8 mouse cellular contexts compared by ENCODE assay signal in the genomic region with DNA sequence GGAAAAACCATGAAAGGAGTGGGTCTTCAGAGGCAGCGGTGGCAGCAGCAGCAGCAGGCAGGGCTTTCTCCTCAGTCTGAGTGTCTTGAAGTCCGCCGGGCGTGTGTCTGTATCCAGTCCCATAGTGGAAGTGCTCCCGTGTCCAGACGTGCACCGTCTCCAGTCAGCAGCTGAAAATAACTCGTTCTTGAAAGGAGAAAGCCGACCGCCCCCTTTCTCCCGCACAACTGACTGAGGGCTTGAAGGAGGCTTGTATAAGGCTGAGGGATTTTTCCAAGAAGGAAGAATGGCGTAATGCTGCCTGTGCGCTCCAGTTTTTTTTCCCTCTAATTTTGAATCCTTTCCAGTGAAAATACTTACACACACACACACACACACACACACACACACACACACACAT. TPM values are rescaled to one million over a fixed set of nuclear protein-coding genes. Genes with fewer than 3 reads are reported as not detected.
DNase-seq lines count a peak whose midpoint lies in the region; ATAC-seq and TF ChIP-seq lines count a peak whose summit lies in the region.

A gene (minus strand): TSS at position 244 of the 400 bp plus-strand sequence.

- no peak for ATAC-seq in embryonic facial prominence, embryonic 13.5 days (ENCODE audit: insufficient number of reproducible peaks, insufficient read depth, low FRiP score, low TSS enrichment, low read depth)
- no peak for ATAC-seq in intestine, postnatal 0 days

- H3K4me1 ChIP-seq in embryonic facial prominence, embryonic 13.5 days = peaks cover 62% of the 10 kb centered on the region
- no peaks in the 10 kb centered on the region for H3K4me1 ChIP-seq in intestine, postnatal 0 days (replicated peaks; ENCODE audit: control insufficient read depth, insufficient read depth, low read length)

- H3K4me3 ChIP-seq in embryonic facial prominence, embryonic 13.5 days = peak within 1 kb of the TSS; percentile 21
- H3K4me3 ChIP-seq in intestine, postnatal 0 days (ENCODE audit: low read depth, low read length) = no peak within 1 kb of the TSS

- H3K27ac ChIP-seq in embryonic facial prominence, embryonic 13.5 days = peak within 1 kb of the TSS; percentile 77
- no peak within 1 kb of the TSS for H3K27ac ChIP-seq in intestine, postnatal 0 days (ENCODE audit: low read depth, low read length)

- no peaks in the 10 kb centered on the region for H3K36me3 ChIP-seq in embryonic facial prominence, embryonic 13.5 days
- no peaks in the 10 kb centered on the region for H3K36me3 ChIP-seq in intestine, postnatal 0 days (ENCODE audit: control insufficient read depth, insufficient read depth)

- peak; percentile 27 to 44 for DNase-seq in kidney, postnatal 4 days
- DNase-seq in kidney, adult 18-20 months = no peak
- peak; percentile 39 for DNase-seq in right cerebral cortex, postnatal 14 days
- DNase-seq in adrenal gland, adult 18-20 months (ENCODE audit: low spot score in 2 of 2) = no peak
- no peak for DNase-seq in gastrocnemius, adult 18-20 months (ENCODE audit: low spot score)
- no peak for DNase-seq in T-cell, adult 2 months (ENCODE audit: low spot score)

- 20% methylated on average over 13 of the region's 13 CpGs for WGBS in embryonic facial prominence, embryonic 13.5 days
- 42% methylated on average over 13 of the region's 13 CpGs for WGBS in intestine, postnatal 0 days

- H3K9me3 ChIP-seq in embryonic facial prominence, embryonic 13.5 days = no peaks in the 10 kb centered on the region
- H3K9me3 ChIP-seq in intestine, postnatal 0 days (ENCODE audit: control insufficient read depth) = no peaks in the 10 kb centered on the region

- TF ChIP-seq CTCF in intestine, postnatal 0 days (IDR thresholded peaks at IDR 0.05; ENCODE audit: low read depth) = no peak

- peaks cover 7% of the 10 kb centered on the region; the same call in 1 of the 2 replicates for H3K27me3 ChIP-seq in embryonic facial prominence, embryonic 13.5 days
- H3K27me3 ChIP-seq in intestine, postnatal 0 days (replicated peaks; ENCODE audit: control insufficient read depth, insufficient read depth, low read length) = no peaks in the 10 kb centered on the region

- H3K9ac ChIP-seq in embryonic facial prominence, embryonic 13.5 days = peak within 1 kb of the TSS; percentile 59
- no peak within 1 kb of the TSS for H3K9ac ChIP-seq in intestine, postnatal 0 days (ENCODE audit: low read depth, low read length)

- peak within 1 kb of the TSS; percentile 50 for H3K4me2 ChIP-seq in embryonic facial prominence, embryonic 13.5 days
- peak within 1 kb of the TSS; percentile 24; the same call in 1 of the 2 replicates for H3K4me2 ChIP-seq in intestine, postnatal 0 days (replicated peaks; ENCODE audit: low read depth)

RNA-seq across cellular contexts. Expression of the gene that starts here (rescaled TPM):
- 2.7 and 2.8 TPM in 2 replicates for polyA plus RNA-seq in embryonic facial prominence, embryonic 13.5 days (2015; fragmentation: Nextera tagmentation; extraction: Ambion mirVana)
- 0.26 and 1.0 TPM in 2 replicates for polyA plus RNA-seq in intestine, postnatal 0 days (2015; fragmentation: Nextera tagmentation; extraction: Ambion mirVana)
- total RNA-seq in adrenal gland, adult 18-20 months (2021) = under 1 TPM in 1 of 2 experiments, not detected in 1; 0.38 TPM
- total RNA-seq in gastrocnemius, adult 18-20 months (2021) = under 1 TPM in 1 of 2 experiments, not detected in 1; 0.38 TPM

Comparison
In these comparisons a context has a peak if more than half of its experiments do, and no peak if none do; other contexts are left out.
1. DNase-seq: peak in kidney, postnatal 4 days (2 of 2) and right cerebral cortex, postnatal 14 days (single experiment); none in kidney, adult 18-20 months (single experiment), adrenal gland, adult 18-20 months (0 of 2), gastrocnemius, adult 18-20 months (single experiment) and T-cell, adult 2 months (single experiment).